Mouse (Mus musculus) spleen, adult 2 months (tissue): ENCODE data around the gene Clip1. TPM values are rescaled to one million over a fixed set of nuclear protein-coding genes. Genes with fewer than 3 reads are reported as not detected.
"Not testable (repeated sequence)": the region's sequence is repeated elsewhere in the genome, so short reads cannot be mapped to it uniquely, and the experiment has no call there.

Source experiments
- DNase-seq, 2 experiments: peaks; one replicate each; pipeline versions ENCODE4 v3.0.0 to v3.0.0-alpha.2; 2012 to 2021; ENCODE audit warnings: low spot score in 2 of 2, low read depth in 1 of 2
- H3K27ac ChIP-seq: fragments of 200-500 bp; 2 replicates; pipeline ENCODE4 v1.5.1; 2012; ENCODE audit warnings: low read length, inconsistent platforms; ENCODE audit not compliant: insufficient read depth
- H3K27me3 ChIP-seq: fragments of 200-500 bp; 2 replicates; pipeline ENCODE4 v1.6.1; 2012; ENCODE audit warnings: mild to moderate bottlenecking, moderate library complexity, low read length, inconsistent platforms; ENCODE audit not compliant: control insufficient read depth, insufficient read depth
- H3K36me3 ChIP-seq: fragments of 200-500 bp; 2 replicates; pipeline ENCODE4 v1.6.1; 2012; ENCODE audit warnings: mild to moderate bottlenecking, low read length, inconsistent platforms; ENCODE audit not compliant: control insufficient read depth, insufficient read depth
- H3K4me1 ChIP-seq: fragments of 200-500 bp; 2 replicates; pipeline ENCODE4 v1.6.1; 2011; ENCODE audit warnings: inconsistent platforms; ENCODE audit not compliant: control insufficient read depth, insufficient read depth, insufficient read length
- H3K4me3 ChIP-seq: fragments of 200-500 bp; 2 replicates; pipeline ENCODE4 v1.5.1; 2011; ENCODE audit warnings: mild to moderate bottlenecking, inconsistent platforms; ENCODE audit not compliant: insufficient read depth, insufficient read length; ENCODE audit errors: extremely low read depth
- CTCF ChIP-seq: fragments of 200-500 bp; IDR thresholded peaks from 2 replicates; pipeline ENCODE4 v1.5.1; 2011; ENCODE audit warnings: mild to moderate bottlenecking, inconsistent platforms; ENCODE audit not compliant: insufficient read depth, insufficient read length, insufficient replicate concordance; ENCODE audit errors: extremely low read depth
- POLR2A ChIP-seq: fragments of 200-500 bp; IDR thresholded peaks from 2 replicates; pipeline ENCODE4 v1.6.1; 2011; ENCODE audit warnings: low read depth, low read length, inconsistent platforms
- WGBS: fragments of 180-500 bp; shearing (Covaris S2); methylation state at CpG from one replicate; pipeline ENCODE4 v1.1.7; 2018; 5-methylcytosine and 5-hydroxymethylcytosine counted together
- polyA plus RNA-seq: library from polyadenylated mRNA; depleted of rRNA; stranded (reverse); fragments of >200 nt; gene quantifications from 2 replicates; pipeline ENCODE4 v1.2.3, GENCODE M21; 2012; rRNA removed

Gene Clip1
- 10.8 and 11.4 TPM in 2 replicates for polyA plus RNA-seq

- peaks cover 4% of the 10 kb centered on the region for H3K27me3 ChIP-seq
- 2% methylated on average over 58 of the region's 64 CpGs for WGBS
- peak in 1 of 2 experiments; percentile 49 for DNase-seq
- H3K4me3 ChIP-seq = peak within 1 kb of the TSS; percentile 97
- TF ChIP-seq CTCF (no peak), POLR2A (no peak)
- no peaks in the 10 kb centered on the region for H3K36me3 ChIP-seq
- peaks cover 12% of the 10 kb centered on the region for H3K4me1 ChIP-seq
- H3K27ac ChIP-seq = peak within 1 kb of the TSS; percentile 87
Observed at GRCm38 (mm10) chr5:123684221-123685144, at the start of gene Clip1. Gene Clip1 (minus strand): TSS chr5:123684618.

- DNase-seq = no peak
- no peak overlapping the region for H3K27ac ChIP-seq
- H3K27me3 ChIP-seq = no peaks in the 10 kb centered on the region
- WGBS = 97% methylated on average over 2 of the region's 2 CpGs
- TF ChIP-seq POLR2A = no peak
- no peak for TF ChIP-seq CTCF
- H3K36me3 ChIP-seq = peaks cover 49% of the 10 kb centered on the region
- no peak overlapping the region for H3K4me3 ChIP-seq
- no peaks in the 10 kb centered on the region for H3K4me1 ChIP-seq
Observed at GRCm38 (mm10) chr5:123730981-123731380, 46.6 kb upstream of the Clip1 start.

GRCm38 (mm10) chr5:123723816-123724215 lies 39.4 kb upstream of the Clip1 start:
- H3K4me1 ChIP-seq, H3K27me3 ChIP-seq, DNase-seq, H3K27ac ChIP-seq, H3K4me3 ChIP-seq, H3K36me3 ChIP-seq: not testable (repeated sequence)
- WGBS = 81% methylated on average over 7 of the region's 7 CpGs

GRCm38 (mm10) chr5:123720328-123721311 lies 36.2 kb upstream of the Clip1 start, which contains the start of gene Zcchc8:
Gene Zcchc8 (minus strand): TSS chr5:123721100.
- under 1% methylated on average over 83 of the region's 83 CpGs for WGBS
- DNase-seq = peak; percentile 86 to 90
- Histone ChIP-seq H3K4me1 (no peaks in the 10 kb centered on the region), H3K27me3 (no peaks in the 10 kb centered on the region), H3K4me3 (peak within 1 kb of the TSS; percentile 80), H3K27ac (peak within 1 kb of the TSS; percentile 85), H3K36me3 (peaks cover 9% of the 10 kb centered on the region)
- TF ChIP-seq CTCF = no peak
- peak; percentile 34 for TF ChIP-seq POLR2A

GRCm38 (mm10) chr5:123714622-123715021 lies 30.2 kb upstream of the Clip1 start:
- TF ChIP-seq CTCF (no peak), POLR2A (no peak)
- H3K36me3 ChIP-seq = peaks cover 33% of the 10 kb centered on the region
- 77% methylated on average over 4 of the region's 4 CpGs for WGBS
- H3K27ac ChIP-seq = no peak overlapping the region
- no peaks in the 10 kb centered on the region for H3K4me1 ChIP-seq
- no peaks in the 10 kb centered on the region for H3K27me3 ChIP-seq
- no peak overlapping the region for H3K4me3 ChIP-seq
- no peak for DNase-seq

GRCm38 (mm10) chr5:123713782-123714181 lies 29.4 kb upstream of the Clip1 start:
- no peak for DNase-seq
- Histone ChIP-seq H3K4me1 (no peaks in the 10 kb centered on the region), H3K36me3 (peaks cover 36% of the 10 kb centered on the region), H3K27ac (no peak overlapping the region), H3K4me3 (no peak overlapping the region), H3K27me3 (no peaks in the 10 kb centered on the region)
- 89% methylated on average over 6 of the region's 6 CpGs for WGBS
- TF ChIP-seq POLR2A (no peak), CTCF (no peak)
